Mouse (Mus musculus) small intestine, adult 2 months (tissue): ENCODE measurements around the gene Cpsf6.

Experiments
- CTCF ChIP-seq: fragments of 200-500 bp; IDR thresholded peaks from 2 replicates; pipeline ENCODE4 v1.5.1; 2012; ENCODE audit warnings: low read depth, mild to moderate bottlenecking, control low read depth, inconsistent platforms, low read length, moderate library complexity, mixed read lengths; ENCODE audit not compliant: insufficient replicate concordance, insufficient read length; ENCODE audit errors: extremely low read depth
- POLR2A ChIP-seq: fragments of 200-500 bp; IDR thresholded peaks from 2 replicates; pipeline ENCODE4 v1.6.1; 2012; ENCODE audit warnings: low read depth, mild to moderate bottlenecking, control low read depth, inconsistent platforms, low read length, moderate library complexity

- TF ChIP-seq POLR2A (no peak), CTCF (no peak)
Observed at GRCm38 (mm10) chr10:117301688-117302087, 78.1 kb downstream of the Cpsf6 start.
